Mouse (Mus musculus) thymus, adult 2 months (tissue): ENCODE results near the gene Zbtb34.

Experiments used
- CTCF ChIP-seq: fragments of 200-500 bp; IDR thresholded peaks from 2 replicates; pipeline ENCODE4 v1.5.1; 2012; ENCODE audit warnings: mild to moderate bottlenecking, control low read depth, low read length, moderate library complexity, borderline replicate concordance; ENCODE audit not compliant: control insufficient read depth, poor library complexity, insufficient read depth; ENCODE audit errors: extremely low read depth
- POLR2A ChIP-seq: fragments of 200-500 bp; IDR thresholded peaks from 2 replicates; pipeline ENCODE4 v1.6.1; 2012; ENCODE audit warnings: mild to moderate bottlenecking, low read length, control low read depth, moderate library complexity; ENCODE audit not compliant: control insufficient read depth, poor library complexity, insufficient read depth; ENCODE audit errors: extremely low read depth

GRCm38 (mm10) chr2:33445741-33446140, 14.6 kb upstream of the Zbtb34 start:
- TF ChIP-seq CTCF (no peak), POLR2A (no peak)
